Mouse (Mus musculus): ENCODE data around the gene Ralgps2. TPM values are rescaled to one million over a fixed set of nuclear protein-coding genes. Genes with fewer than 3 reads are reported as not detected.

Gene Ralgps2
- polyA plus RNA-seq, 1 experiment = 29.1 TPM

GRCm38 (mm10) chr1:156812716-156813115, 126.7 kb downstream of the Ralgps2 start:
- H3K27ac ChIP-seq (ENCODE audit: insufficient read depth, low read length) = no peak overlapping the region
- H3K4me3 ChIP-seq (ENCODE audit: extremely low read depth, insufficient read depth, insufficient read length) = no peak overlapping the region
- H3K27me3 ChIP-seq (ENCODE audit: control insufficient read depth, insufficient read depth, low read length) = no peaks in the 10 kb centered on the region
- H3K36me3 ChIP-seq (ENCODE audit: control insufficient read depth, insufficient read depth, low read length) = peaks cover 41% of the 10 kb centered on the region
- no peak for DNase-seq (ENCODE audit: low read depth in 1 of 2, low spot score in 2 of 2)
- WGBS = 89% methylated on average over 8 of the region's 8 CpGs
- TF ChIP-seq CTCF (IDR thresholded peaks at IDR 0.05; ENCODE audit: extremely low read depth, insufficient read depth, insufficient read length, insufficient replicate concordance) (no peak), POLR2A (IDR thresholded peaks at IDR 0.05; ENCODE audit: low read depth, low read length) (no peak)
- no peaks in the 10 kb centered on the region for H3K4me1 ChIP-seq (ENCODE audit: control insufficient read depth, insufficient read depth, insufficient read length)

- TF ChIP-seq POLR2A (IDR thresholded peaks at IDR 0.05; ENCODE audit: low read depth, low read length) = no peak
- TF ChIP-seq CTCF (IDR thresholded peaks at IDR 0.05; ENCODE audit: extremely low read depth, insufficient read depth, insufficient read length, insufficient replicate concordance) = no peak
- Histone ChIP-seq H3K27me3 (ENCODE audit: control insufficient read depth, insufficient read depth, low read length) (no peaks in the 10 kb centered on the region), H3K4me3 (ENCODE audit: extremely low read depth, insufficient read depth, insufficient read length) (no peak overlapping the region), H3K36me3 (ENCODE audit: control insufficient read depth, insufficient read depth, low read length) (peaks cover 42% of the 10 kb centered on the region), H3K4me1 (ENCODE audit: control insufficient read depth, insufficient read depth, insufficient read length) (no peaks in the 10 kb centered on the region), H3K27ac (ENCODE audit: insufficient read depth, low read length) (no peak overlapping the region)
- WGBS = 94% methylated on average over 7 of the region's 7 CpGs
- no peak for DNase-seq (ENCODE audit: low read depth in 1 of 2, low spot score in 2 of 2)
Observed at GRCm38 (mm10) chr1:156811928-156812327, 127.5 kb downstream of the Ralgps2 start.

GRCm38 (mm10) chr1:156808332-156808731, 131.1 kb downstream of the Ralgps2 start:
- H3K4me3 ChIP-seq (ENCODE audit: extremely low read depth, insufficient read depth, insufficient read length) = no peak overlapping the region
- no peak for TF ChIP-seq POLR2A (IDR thresholded peaks at IDR 0.05; ENCODE audit: low read depth, low read length)
- TF ChIP-seq CTCF (IDR thresholded peaks at IDR 0.05; ENCODE audit: extremely low read depth, insufficient read depth, insufficient read length, insufficient replicate concordance) = no peak
- no peaks in the 10 kb centered on the region for H3K4me1 ChIP-seq (ENCODE audit: control insufficient read depth, insufficient read depth, insufficient read length)
- 94% methylated on average over 10 of the region's 10 CpGs for WGBS
- H3K27ac ChIP-seq (ENCODE audit: insufficient read depth, low read length) = no peak overlapping the region
- H3K36me3 ChIP-seq (ENCODE audit: control insufficient read depth, insufficient read depth, low read length) = peaks cover 29% of the 10 kb centered on the region
- no peak for DNase-seq (ENCODE audit: low read depth in 1 of 2, low spot score in 2 of 2)
- no peaks in the 10 kb centered on the region for H3K27me3 ChIP-seq (ENCODE audit: control insufficient read depth, insufficient read depth, low read length)

- TF ChIP-seq CTCF (IDR thresholded peaks at IDR 0.05; ENCODE audit: extremely low read depth, insufficient read depth, insufficient read length, insufficient replicate concordance) (no peak), POLR2A (IDR thresholded peaks at IDR 0.05; ENCODE audit: low read depth, low read length) (no peak)
- Histone ChIP-seq H3K27me3 (ENCODE audit: control insufficient read depth, insufficient read depth, low read length) (no peaks in the 10 kb centered on the region), H3K27ac (ENCODE audit: insufficient read depth, low read length) (no peak overlapping the region), H3K4me1 (ENCODE audit: control insufficient read depth, insufficient read depth, insufficient read length) (no peaks in the 10 kb centered on the region), H3K36me3 (ENCODE audit: control insufficient read depth, insufficient read depth, low read length) (peaks cover 1% of the 10 kb centered on the region; the same call in 1 of the 2 replicates), H3K4me3 (ENCODE audit: extremely low read depth, insufficient read depth, insufficient read length) (no peak overlapping the region)
- DNase-seq (ENCODE audit: low read depth in 1 of 2, low spot score in 2 of 2) = no peak
- 89% methylated on average over 6 of the region's 6 CpGs for WGBS
Observed at GRCm38 (mm10) chr1:156801276-156801675, 138.2 kb downstream of the Ralgps2 start.

- WGBS = 89% methylated on average over 9 of the region's 9 CpGs
- DNase-seq (ENCODE audit: low read depth in 1 of 2, low spot score in 2 of 2) = no peak
- Histone ChIP-seq H3K4me3 (ENCODE audit: extremely low read depth, insufficient read depth, insufficient read length) (no peak overlapping the region), H3K27ac (ENCODE audit: insufficient read depth, low read length) (no peak overlapping the region), H3K27me3 (ENCODE audit: control insufficient read depth, insufficient read depth, low read length) (no peaks in the 10 kb centered on the region), H3K4me1 (ENCODE audit: control insufficient read depth, insufficient read depth, insufficient read length) (no peaks in the 10 kb centered on the region), H3K36me3 (ENCODE audit: control insufficient read depth, insufficient read depth, low read length) (no peaks in the 10 kb centered on the region)
- TF ChIP-seq POLR2A (IDR thresholded peaks at IDR 0.05; ENCODE audit: low read depth, low read length) = no peak
- no peak for TF ChIP-seq CTCF (IDR thresholded peaks at IDR 0.05; ENCODE audit: extremely low read depth, insufficient read depth, insufficient read length, insufficient replicate concordance)
Observed at GRCm38 (mm10) chr1:156796251-156796650, 143.2 kb downstream of the Ralgps2 start.

- H3K4me3 ChIP-seq (ENCODE audit: extremely low read depth, insufficient read depth, insufficient read length) = no peak overlapping the region
- TF ChIP-seq CTCF (IDR thresholded peaks at IDR 0.05; ENCODE audit: extremely low read depth, insufficient read depth, insufficient read length, insufficient replicate concordance) = no peak
- no peaks in the 10 kb centered on the region for H3K27me3 ChIP-seq (ENCODE audit: control insufficient read depth, insufficient read depth, low read length)
- 80% methylated on average over 5 of the region's 5 CpGs for WGBS
- no peaks in the 10 kb centered on the region for H3K36me3 ChIP-seq (ENCODE audit: control insufficient read depth, insufficient read depth, low read length)
- no peaks in the 10 kb centered on the region for H3K4me1 ChIP-seq (ENCODE audit: control insufficient read depth, insufficient read depth, insufficient read length)
- no peak overlapping the region for H3K27ac ChIP-seq (ENCODE audit: insufficient read depth, low read length)
- no peak for DNase-seq (ENCODE audit: low read depth in 1 of 2, low spot score in 2 of 2)
Observed at GRCm38 (mm10) chr1:156789844-156790490, 149.5 kb downstream of the Ralgps2 start.

- no peak for TF ChIP-seq POLR2A (IDR thresholded peaks at IDR 0.05; ENCODE audit: low read depth, low read length)
- no peak for TF ChIP-seq CTCF (IDR thresholded peaks at IDR 0.05; ENCODE audit: extremely low read depth, insufficient read depth, insufficient read length, insufficient replicate concordance)
- Histone ChIP-seq H3K4me3 (ENCODE audit: extremely low read depth, insufficient read depth, insufficient read length) (no peak overlapping the region), H3K4me1 (ENCODE audit: control insufficient read depth, insufficient read depth, insufficient read length) (no peaks in the 10 kb centered on the region), H3K27ac (ENCODE audit: insufficient read depth, low read length) (no peak overlapping the region), H3K27me3 (ENCODE audit: control insufficient read depth, insufficient read depth, low read length) (no peaks in the 10 kb centered on the region), H3K36me3 (ENCODE audit: control insufficient read depth, insufficient read depth, low read length) (no peaks in the 10 kb centered on the region)
- WGBS = 79% methylated on average over 6 of the region's 6 CpGs
- DNase-seq (ENCODE audit: low read depth in 1 of 2, low spot score in 2 of 2) = no peak
Observed at GRCm38 (mm10) chr1:156787164-156787863, 152.1 kb downstream of the Ralgps2 start.
